Mouse (Mus musculus) lung, adult 18-20 months (tissue): ENCODE data around the gene Snu13.

Experiments used
- DNase-seq, 2 experiments: peaks; one replicate each; pipeline ENCODE4 v3.0.0; 2022; ENCODE audit warnings: mixed read lengths in 2 of 2

The Snu13 gene

GRCm38 (mm10) chr15:82047080-82047883 is at the start of gene Snu13:
Gene Snu13 (minus strand): TSS chr15:82047598.
- DNase-seq, result peak; percentile 91 to 92

DNA sequence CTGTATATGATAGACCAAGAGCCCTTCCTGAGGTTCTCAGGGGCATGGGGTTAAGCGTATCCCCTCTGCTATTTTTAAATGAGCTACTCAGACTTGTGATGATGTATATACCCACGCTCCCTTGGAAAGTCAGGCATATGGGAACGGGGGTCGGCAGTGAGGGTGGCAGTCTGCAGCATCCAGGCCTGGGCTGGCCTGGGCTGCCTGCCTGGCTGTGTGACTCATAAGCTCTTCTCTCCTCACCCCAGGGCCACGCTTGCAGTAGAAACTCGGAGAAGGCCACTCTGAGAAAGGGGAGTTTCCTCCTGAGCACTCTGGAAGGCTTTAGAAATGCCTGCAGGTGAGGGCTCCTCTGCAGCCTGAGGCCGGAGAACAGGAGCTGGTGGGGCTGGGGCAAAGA is 43.7 kb upstream of the Snu13 start:
- no peak for DNase-seq

GRCm38 (mm10) chr15:82087266-82087665 is 39.9 kb upstream of the Snu13 start:
- DNase-seq, result no peak

DNA sequence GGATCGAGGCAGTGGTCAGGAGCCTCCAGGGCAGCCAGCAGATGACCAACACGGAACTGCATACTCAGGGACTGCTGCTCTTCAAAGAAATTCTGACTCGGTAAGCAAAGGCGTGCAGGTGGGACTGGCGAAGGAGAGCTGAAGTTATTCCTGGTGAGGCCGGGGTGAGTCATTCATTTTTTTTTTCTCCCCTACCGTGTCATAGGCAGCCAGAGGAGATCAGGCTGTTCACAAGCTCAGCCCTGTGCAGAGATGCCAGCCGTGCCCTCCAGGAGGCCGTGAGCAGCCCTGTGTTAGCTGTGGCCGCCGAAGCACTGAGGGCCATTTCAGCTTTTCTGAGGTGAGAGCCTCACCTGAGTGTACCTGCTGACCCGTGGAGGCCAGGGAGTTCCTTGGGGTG is 38.7 kb upstream of the Snu13 start:
- no peak for DNase-seq

- DNase-seq, result no peak
These were observed 38.2 kb upstream of the Snu13 start for GRCm38 (mm10) chr15:82085606-82086005.

- DNase-seq, result no peak
These were observed 33.8 kb upstream of the Snu13 start for GRCm38 (mm10) chr15:82081161-82081560.

DNA sequence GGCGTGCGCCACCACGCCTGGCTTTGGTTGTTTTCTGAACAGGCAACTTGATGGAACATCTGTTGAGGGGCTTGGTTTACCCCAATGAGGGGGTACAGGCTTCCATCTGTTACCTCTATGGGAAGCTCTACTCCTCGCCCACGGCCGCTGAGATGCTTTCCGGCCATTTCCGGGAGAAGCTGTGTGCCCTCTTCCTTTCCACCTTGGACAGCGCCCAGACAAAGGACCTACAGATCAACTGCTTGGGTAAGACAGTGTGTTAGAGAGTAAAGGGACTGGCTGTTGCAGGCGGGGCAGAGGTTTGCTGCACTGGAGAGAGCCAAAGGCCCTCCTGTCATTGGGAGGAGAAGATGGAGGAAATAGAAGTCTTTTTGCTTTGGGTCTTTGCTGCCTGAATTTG is 32.5 kb upstream of the Snu13 start:
- no peak for DNase-seq

- no peak for DNase-seq
These were observed 26.1 kb upstream of the Snu13 start for GRCm38 (mm10) chr15:82073490-82073889.

- no peak for DNase-seq
These were observed 24.5 kb upstream of the Snu13 start for GRCm38 (mm10) chr15:82071816-82072469.

- no peak for DNase-seq
These were observed 22.5 kb upstream of the Snu13 start, which contains the start of gene Mei1 for GRCm38 (mm10) chr15:82069898-82070297. Gene Mei1 (plus strand): TSS chr15:82069996.

GRCm38 (mm10) chr15:82065511-82065910 is 18.1 kb upstream of the Snu13 start:
- DNase-seq, result peak; percentile 45 to 71

DNA sequence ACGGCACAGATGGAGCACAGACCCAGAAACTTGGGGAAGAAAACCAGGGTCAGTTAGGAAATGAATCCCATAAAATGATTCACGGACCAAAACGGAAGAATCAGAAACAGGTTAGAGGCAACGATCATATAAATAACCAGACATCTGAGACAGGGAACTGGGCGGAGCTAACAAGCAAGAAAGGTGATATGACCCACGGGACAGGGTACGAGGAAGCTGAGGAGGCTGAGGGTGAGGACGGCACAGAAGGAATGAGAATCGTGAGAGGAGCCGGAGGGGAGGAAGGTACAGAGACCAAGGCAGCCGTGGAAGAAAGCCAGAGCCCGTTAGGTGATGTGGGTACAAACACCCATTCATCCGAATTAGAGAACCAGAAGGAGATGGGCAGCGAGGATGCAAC is 16.5 kb upstream of the Snu13 start:
- DNase-seq, result no peak

- no peak for DNase-seq
These were observed 11.4 kb upstream of the Snu13 start, which contains the start of gene 4930407I10Rik for GRCm38 (mm10) chr15:82058719-82059201. Gene 4930407I10Rik (plus strand): TSS chr15:82059151.

- no peak for DNase-seq
These were observed 5.1 kb upstream of the Snu13 start for GRCm38 (mm10) chr15:82052544-82052943.

GRCm38 (mm10) chr15:82046246-82046891 is 1.0 kb downstream of the Snu13 start:
- no peak for DNase-seq

- DNase-seq, result no peak
These were observed 3.1 kb downstream of the Snu13 start for GRCm38 (mm10) chr15:82044166-82044784.

GRCm38 (mm10) chr15:82040650-82041049 is 6.7 kb downstream of the Snu13 start:
- DNase-seq, result peak; percentile 14 to 35

DNA sequence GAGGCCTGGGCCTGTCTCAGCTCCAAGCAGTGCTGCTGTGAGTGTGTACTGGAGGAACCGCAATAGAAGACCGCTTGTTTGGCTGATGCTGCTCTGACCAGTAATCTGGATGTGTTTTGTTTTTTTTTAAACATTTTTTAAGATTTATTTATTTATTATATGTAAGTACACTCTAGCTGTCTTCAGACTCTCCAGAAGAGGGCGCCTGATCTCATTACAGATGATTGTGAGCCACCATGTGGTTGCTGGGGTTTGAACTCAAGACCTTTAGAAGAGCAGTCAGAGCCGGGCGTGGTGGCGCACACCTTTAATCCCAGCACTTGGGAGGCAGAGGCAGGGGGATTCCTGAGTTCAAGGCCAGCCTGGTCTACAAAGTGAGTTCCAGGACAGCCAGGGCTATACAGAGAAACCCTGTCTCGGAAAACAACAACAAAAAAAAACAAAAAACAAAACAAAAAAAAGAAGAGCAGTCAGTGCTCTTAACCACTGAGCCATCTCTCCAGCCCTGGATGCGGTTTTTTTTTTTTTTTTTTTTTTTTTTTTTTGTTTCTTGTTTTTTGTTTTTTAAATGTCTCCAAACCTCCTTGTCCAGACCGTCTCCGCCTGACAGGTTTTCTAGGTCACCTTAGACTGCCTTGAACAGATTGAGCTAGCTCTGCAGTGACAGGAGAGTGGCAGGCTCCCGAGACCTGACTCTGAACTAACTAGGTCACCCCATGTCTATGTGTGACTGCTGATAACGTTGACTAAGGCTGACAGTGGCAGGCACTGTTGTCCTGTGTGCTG is 11.3 kb downstream of the Snu13 start:
- DNase-seq, result peak in 1 of 2 experiments; percentile 19

- DNase-seq, result no peak
These were observed 13.6 kb downstream of the Snu13 start, which contains the start of gene Desi1 for GRCm38 (mm10) chr15:82033762-82034161. Gene Desi1 (minus strand): TSS chr15:82033862.

DNA sequence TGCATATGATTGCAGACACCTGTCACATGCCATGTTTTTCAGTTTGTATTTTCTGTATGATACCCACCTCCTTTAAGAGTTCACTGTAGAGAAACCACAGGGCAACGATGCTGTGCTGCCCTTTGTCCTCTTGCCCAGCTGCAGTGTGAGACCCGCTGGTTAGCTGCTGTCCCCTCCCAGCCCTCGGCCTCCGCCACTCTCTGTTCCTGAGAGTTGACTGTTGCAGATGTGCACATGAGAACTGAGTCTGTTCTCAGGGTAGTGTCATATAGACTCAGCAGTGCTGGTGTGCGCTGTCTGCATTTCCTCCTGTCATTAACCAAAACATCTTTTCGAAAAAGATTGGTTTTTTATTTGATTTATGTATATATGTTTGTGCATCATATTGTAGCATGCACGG is 15.0 kb downstream of the Snu13 start:
- no peak for DNase-seq

GRCm38 (mm10) chr15:82027726-82028125 is 19.7 kb downstream of the Snu13 start:
- no peak for DNase-seq

GRCm38 (mm10) chr15:82027276-82027675 is 20.1 kb downstream of the Snu13 start:
- no peak for DNase-seq
